Mouse (Mus musculus) stomach, postnatal 0 days (tissue): ENCODE measurements at regions not wholly inside any gene's neighbourhood (a gene's known extent, or its start where the extent isn't known, plus 50 kb on each side); places are given as distances from the start of the nearest gene placed in this dataset.

Source experiments
- CTCF ChIP-seq: IDR thresholded peaks from 2 replicates; pipeline ENCODE4 v1.5.1; 2016; ENCODE audit warnings: antibody characterized with exemption, low read depth, mild to moderate bottlenecking, moderate library complexity
- EP300 ChIP-seq: optimal IDR thresholded peaks from 2 replicates; pipeline ENCODE3; 2016; ENCODE audit warnings: antibody characterized with exemption

- peak; percentile 51 for TF ChIP-seq CTCF
- no peak for TF ChIP-seq EP300
Observed at GRCm38 (mm10) chr13:86238054-86238453, 191.3 kb upstream of the Cox7c start.
